Mouse (Mus musculus): Measurements from ENCODE around the gene Wfdc1.

Wfdc1 gene

GRCm38 (mm10) chr8:119641058-119641457 is 25.1 kb upstream of the Wfdc1 start:
- no peak for DNase-seq

- no peak for DNase-seq
These were observed 23.2 kb upstream of the Wfdc1 start for GRCm38 (mm10) chr8:119642960-119643359.

GRCm38 (mm10) chr8:119644429-119644960 is 21.7 kb upstream of the Wfdc1 start:
- DNase-seq = no peak

GRCm38 (mm10) chr8:119644981-119645597 is 21.1 kb upstream of the Wfdc1 start:
- DNase-seq = no peak

GRCm38 (mm10) chr8:119646197-119646596 is 20.0 kb upstream of the Wfdc1 start:
- DNase-seq = no peak

- DNase-seq = no peak
These were observed 19.3 kb upstream of the Wfdc1 start for GRCm38 (mm10) chr8:119646846-119647245.

GRCm38 (mm10) chr8:119651324-119651723 is 14.8 kb upstream of the Wfdc1 start:
- no peak for DNase-seq

- DNase-seq = no peak
These were observed 9.3 kb upstream of the Wfdc1 start for GRCm38 (mm10) chr8:119656709-119657464.

- no peak for DNase-seq
These were observed 5.1 kb upstream of the Wfdc1 start for GRCm38 (mm10) chr8:119661081-119661480.

- no peak for DNase-seq
These were observed 4.3 kb upstream of the Wfdc1 start for GRCm38 (mm10) chr8:119661892-119662291.

- DNase-seq = no peak
These were observed 2.7 kb upstream of the Wfdc1 start for GRCm38 (mm10) chr8:119663440-119663839.

- DNase-seq = no peak
These were observed 895 bp upstream of the Wfdc1 start for GRCm38 (mm10) chr8:119665270-119665669.

- DNase-seq = no peak
These were observed 2.3 kb downstream of the Wfdc1 start for GRCm38 (mm10) chr8:119668447-119668846.

GRCm38 (mm10) chr8:119669284-119669683 is 3.1 kb downstream of the Wfdc1 start:
- no peak for DNase-seq

GRCm38 (mm10) chr8:119670419-119671091 is 4.4 kb downstream of the Wfdc1 start:
- no peak for DNase-seq

GRCm38 (mm10) chr8:119673976-119674555 is 7.9 kb downstream of the Wfdc1 start:
- DNase-seq = no peak

GRCm38 (mm10) chr8:119675457-119675856 is 9.3 kb downstream of the Wfdc1 start:
- no peak for DNase-seq

- DNase-seq = peak; percentile 90
These were observed 10.2 kb downstream of the Wfdc1 start for GRCm38 (mm10) chr8:119676389-119676788.

- DNase-seq = peak; percentile 46
These were observed 12.1 kb downstream of the Wfdc1 start for GRCm38 (mm10) chr8:119678138-119678843.

GRCm38 (mm10) chr8:119679184-119679583 is 13.0 kb downstream of the Wfdc1 start:
- DNase-seq = no peak

GRCm38 (mm10) chr8:119690602-119691001 is 24.4 kb downstream of the Wfdc1 start:
- DNase-seq = no peak

- no peak for DNase-seq
These were observed 25.8 kb downstream of the Wfdc1 start for GRCm38 (mm10) chr8:119691989-119692388.

GRCm38 (mm10) chr8:119694696-119695095 is 28.5 kb downstream of the Wfdc1 start:
- no peak for DNase-seq

Measured in right cerebral cortex, postnatal 4 days (tissue).